In genomic region chr1:86530871-86531546, GRCm38 (mm10) we compare ENCODE assay signal across 8 mouse cellular contexts. TPM values are rescaled to one million over a fixed set of nuclear protein-coding genes. Genes with fewer than 3 reads are reported as not detected.
A peak's percentile ranks its signal among the peaks of the same experiment; 100 is the strongest.
DNase-seq lines count a peak whose midpoint lies in the region; ATAC-seq lines count a peak whose summit lies in the region.

No protein-coding gene starts in this region.

- DNase-seq in kidney, adult 8-10 months = no peak
- DNase-seq in cerebellum, postnatal 10 days = peak; percentile 46 to 48
- peak; percentile 29 for DNase-seq in kidney, postnatal 14 days
- DNase-seq in layer of hippocampus, postnatal 10 days (ENCODE audit: low spot score in 2 of 2) = no peak
- no peak for DNase-seq in spleen, adult 12 weeks (ENCODE audit: low spot score)

- peak overlapping the region; percentile 71 for H3K27ac ChIP-seq in kidney, embryonic 16.5 days (ENCODE audit: low read length)
- H3K27ac ChIP-seq in neural tube, embryonic 15.5 days (replicated peaks) = peak overlapping the region; percentile 67

- peak overlapping the region; percentile 18 for H3K4me3 ChIP-seq in kidney, embryonic 16.5 days (ENCODE audit: low read length)
- H3K4me3 ChIP-seq in neural tube, embryonic 15.5 days (replicated peaks) = peak overlapping the region; percentile 3

- H3K4me1 ChIP-seq in kidney, embryonic 16.5 days (ENCODE audit: insufficient read depth, low read length) = peaks cover 31% of the 10 kb centered on the region
- H3K4me1 ChIP-seq in neural tube, embryonic 15.5 days = peaks cover 39% of the 10 kb centered on the region

- peaks cover 31% of the 10 kb centered on the region for H3K36me3 ChIP-seq in kidney, embryonic 16.5 days (ENCODE audit: insufficient read depth, low read length)
- H3K36me3 ChIP-seq in neural tube, embryonic 15.5 days = peaks cover 19% of the 10 kb centered on the region

- H3K9me3 ChIP-seq in kidney, embryonic 16.5 days (ENCODE audit: low read length) = no peaks in the 10 kb centered on the region; the same call in 1 of the 2 replicates
- no peaks in the 10 kb centered on the region for H3K9me3 ChIP-seq in neural tube, embryonic 15.5 days (replicated peaks)

- no peaks in the 10 kb centered on the region for H3K27me3 ChIP-seq in kidney, embryonic 16.5 days (ENCODE audit: insufficient read depth, low read length)
- no peaks in the 10 kb centered on the region for H3K27me3 ChIP-seq in neural tube, embryonic 15.5 days (replicated peaks)

- 14% methylated on average over 4 of the region's 4 CpGs for WGBS in kidney, embryonic 16.5 days
- WGBS in neural tube, embryonic 15.5 days = 16% methylated on average over 4 of the region's 4 CpGs

- no peak for ATAC-seq in kidney, embryonic 16.5 days (ENCODE audit: low FRiP score, low TSS enrichment)
- no peak for ATAC-seq in neural tube, embryonic 15.5 days (ENCODE audit: low FRiP score)
- no peak for ATAC-seq in activated CD4-positive, CD25-positive, alpha-beta regulatory T cell, adult 4 months

- peak overlapping the region; percentile 52; the same call in 1 of the 2 replicates for H3K9ac ChIP-seq in kidney, embryonic 16.5 days (replicated peaks; ENCODE audit: low read length)
- peak overlapping the region; percentile 5; the same call in 1 of the 2 replicates for H3K9ac ChIP-seq in neural tube, embryonic 15.5 days (replicated peaks)

- peak overlapping the region; percentile 36 for H3K4me2 ChIP-seq in kidney, embryonic 16.5 days (replicated peaks; ENCODE audit: low read depth, low read length)
- peak overlapping the region; percentile 22 for H3K4me2 ChIP-seq in neural tube, embryonic 15.5 days

RNA-seq across cellular contexts. Expression of gene Ptma, which starts 4.5 kb away (rescaled TPM):
- polyA plus RNA-seq in kidney, embryonic 16.5 days (2015; fragmentation: Nextera tagmentation; extraction: Ambion mirVana) = 2,279 and 2,662 TPM in 2 replicates
- polyA plus RNA-seq in neural tube, embryonic 15.5 days (2015; fragmentation: Nextera tagmentation; extraction: Ambion mirVana) = 1,254 and 1,565 TPM in 2 replicates
- total RNA-seq in layer of hippocampus, postnatal 10 days (2021) = 100 to 1,000 TPM; 617 to 662 TPM
- polyA plus RNA-seq in activated CD4-positive, CD25-positive, alpha-beta regulatory T cell, adult 4 months (2017; shearing (Covaris generic)) = 1,000 to 10,000 TPM; 2,967 to 3,416 TPM

RNA-seq across cellular contexts. Expression of gene Pde6d, which starts 51.4 kb away (rescaled TPM):
- polyA plus RNA-seq in kidney, embryonic 16.5 days (2015; fragmentation: Nextera tagmentation; extraction: Ambion mirVana) = 50.9 and 52.8 TPM in 2 replicates
- 103 and 128 TPM in 2 replicates for polyA plus RNA-seq in neural tube, embryonic 15.5 days (2015; fragmentation: Nextera tagmentation; extraction: Ambion mirVana)
- 10 to 100 TPM; 64.9 to 73.8 TPM for total RNA-seq in layer of hippocampus, postnatal 10 days (2021)
- 10 to 100 TPM; 17.1 to 22.3 TPM for polyA plus RNA-seq in activated CD4-positive, CD25-positive, alpha-beta regulatory T cell, adult 4 months (2017; shearing (Covaris generic))

RNA-seq across cellular contexts. Expression of gene Cops7b, which starts 51.7 kb away (rescaled TPM):
- polyA plus RNA-seq in kidney, embryonic 16.5 days (2015; fragmentation: Nextera tagmentation; extraction: Ambion mirVana) = 45.4 and 47.6 TPM in 2 replicates
- 53.7 and 59.4 TPM in 2 replicates for polyA plus RNA-seq in neural tube, embryonic 15.5 days (2015; fragmentation: Nextera tagmentation; extraction: Ambion mirVana)
- total RNA-seq in layer of hippocampus, postnatal 10 days (2021) = 10 to 100 TPM; 26.5 to 27.1 TPM
- polyA plus RNA-seq in activated CD4-positive, CD25-positive, alpha-beta regulatory T cell, adult 4 months (2017; shearing (Covaris generic)) = 10 to 100 TPM; 13.9 to 18.2 TPM

Comparison
In these comparisons a context has a peak if more than half of its experiments do, and no peak if none do; other contexts are left out.
1. DNase-seq: peak in cerebellum, postnatal 10 days (2 of 2) and kidney, postnatal 14 days (single experiment); none in kidney, adult 8-10 months (0 of 2), layer of hippocampus, postnatal 10 days (0 of 2) and spleen, adult 12 weeks (single experiment).